Mouse (Mus musculus) liver, embryonic 16.5 days (tissue): ENCODE measurements at regions not wholly inside any gene's neighbourhood (a gene's known extent, or its start where the extent isn't known, plus 50 kb on each side); places are given as distances from the start of the nearest gene placed in this dataset.
A peak's percentile ranks its signal among the peaks of the same experiment; 100 is the strongest.

Source experiments
- ATAC-seq: fragments of 200-750 bp; cut with Nextera tagmentation; 2 replicates; pipeline ENCODE4 v1.8.0; 2017; ENCODE audit warnings: low read depth, mild to moderate bottlenecking, moderate number of reproducible peaks, moderate library complexity
- H3K27ac ChIP-seq: fragments of 300-500 bp; sonication (generic); 2 replicates; pipeline ENCODE4 v1.5.1; 2014; ENCODE audit warnings: mild to moderate bottlenecking, low read length
- H3K27me3 ChIP-seq: fragments of 300-500 bp; sonication (generic); 2 replicates; pipeline ENCODE4 v1.6.1; 2014; ENCODE audit warnings: low read depth, low read length, mixed read lengths; ENCODE audit not compliant: control insufficient read depth, insufficient read depth
- H3K36me3 ChIP-seq: fragments of 300-500 bp; sonication (generic); 2 replicates; pipeline ENCODE4 v1.6.1; 2014; ENCODE audit warnings: mild to moderate bottlenecking; ENCODE audit not compliant: control insufficient read depth, insufficient read depth
- H3K4me1 ChIP-seq: fragments of 300-500 bp; sonication (generic); 2 replicates; pipeline ENCODE4 v1.6.1; 2014; ENCODE audit warnings: low read depth, low read length, mixed read lengths; ENCODE audit not compliant: control insufficient read depth
- H3K4me2 ChIP-seq: fragments of 300-500 bp; sonication (generic); 2 replicates; pipeline ENCODE4 v1.6.1; 2014; ENCODE audit warnings: low read depth, low read length, mixed read lengths
- H3K4me3 ChIP-seq: fragments of 300-500 bp; sonication (generic); 2 replicates; pipeline ENCODE4 v1.5.1; 2014; ENCODE audit warnings: low read depth, mild to moderate bottlenecking, low read length
- H3K9ac ChIP-seq: fragments of 300-500 bp; sonication (generic); 2 replicates; pipeline ENCODE4 v1.6.1; 2014; ENCODE audit warnings: low read depth, low read length
- H3K9me3 ChIP-seq: fragments of 300-500 bp; sonication (generic); replicated peaks from 2 replicates; pipeline ENCODE4 v1.6.1; 2016; ENCODE audit warnings: low read length; ENCODE audit not compliant: control insufficient read depth
- WGBS: fragments of 180-500 bp; shearing (Covaris S2); extraction: QIAGEN DNeasy Blood & Tissue Kit; methylation state at CpG from one replicate; pipeline ENCODE4 v1.1.7; 2014; ENCODE audit not compliant: insufficient replicate concordance; 5-methylcytosine and 5-hydroxymethylcytosine counted together

DNA sequence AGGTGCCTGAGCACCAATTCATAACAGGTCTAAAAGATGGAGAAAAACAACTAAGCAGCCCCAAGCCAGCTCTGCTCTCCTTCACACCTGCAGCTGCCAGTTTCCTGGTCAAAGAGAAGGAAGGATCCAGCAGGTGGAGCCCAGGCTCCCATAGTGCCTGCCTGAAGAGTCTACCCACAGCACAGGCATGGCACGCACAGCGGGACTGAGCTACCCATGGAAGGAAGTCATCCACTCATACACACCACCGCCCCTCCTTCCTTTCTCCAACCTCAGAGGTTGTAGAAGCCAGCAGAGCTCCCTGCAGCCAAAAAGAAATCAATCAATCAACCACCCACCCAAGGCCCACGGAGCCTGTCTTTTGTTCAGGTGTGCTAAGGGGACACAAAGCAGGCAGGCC lies 197.0 kb upstream of the Cadm1 start:
- Histone ChIP-seq H3K27ac (no peak overlapping the region), H3K4me3 (no peak overlapping the region), H3K4me2 (no peak overlapping the region), H3K4me1 (no peaks in the 10 kb centered on the region), H3K27me3 (no peaks in the 10 kb centered on the region), H3K36me3 (no peaks in the 10 kb centered on the region), H3K9ac (no peak overlapping the region), H3K9me3 (no peaks in the 10 kb centered on the region)
- 30% methylated on average over 4 of the region's 4 CpGs for WGBS
- ATAC-seq = no peak

DNA sequence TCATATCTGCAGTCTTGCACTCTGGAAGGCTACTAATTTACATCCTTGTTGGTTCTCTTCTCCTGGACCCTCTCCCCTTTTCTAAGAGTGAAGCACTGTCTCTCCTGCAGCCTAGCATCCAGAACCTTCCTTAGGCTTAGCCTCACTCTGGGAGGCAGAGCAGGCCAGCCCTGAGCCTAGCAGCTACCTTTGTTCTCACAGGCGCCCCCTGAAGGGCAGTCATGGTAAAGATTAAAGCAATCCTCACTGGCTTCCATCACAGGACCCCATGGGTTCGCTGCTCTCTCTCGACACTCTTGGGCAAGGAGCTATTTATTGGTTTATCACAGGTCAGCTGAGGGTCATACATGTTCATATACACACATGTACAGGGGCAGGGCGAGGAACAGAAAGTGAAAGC lies 191.8 kb upstream of the Cadm1 start:
- WGBS = 45% methylated on average over 4 of the region's 4 CpGs
- Histone ChIP-seq H3K9ac (no peak overlapping the region), H3K4me2 (no peak overlapping the region), H3K27me3 (no peaks in the 10 kb centered on the region), H3K9me3 (no peaks in the 10 kb centered on the region), H3K4me3 (no peak overlapping the region), H3K36me3 (no peaks in the 10 kb centered on the region), H3K27ac (no peak overlapping the region), H3K4me1 (no peaks in the 10 kb centered on the region)
- ATAC-seq = no peak

DNA sequence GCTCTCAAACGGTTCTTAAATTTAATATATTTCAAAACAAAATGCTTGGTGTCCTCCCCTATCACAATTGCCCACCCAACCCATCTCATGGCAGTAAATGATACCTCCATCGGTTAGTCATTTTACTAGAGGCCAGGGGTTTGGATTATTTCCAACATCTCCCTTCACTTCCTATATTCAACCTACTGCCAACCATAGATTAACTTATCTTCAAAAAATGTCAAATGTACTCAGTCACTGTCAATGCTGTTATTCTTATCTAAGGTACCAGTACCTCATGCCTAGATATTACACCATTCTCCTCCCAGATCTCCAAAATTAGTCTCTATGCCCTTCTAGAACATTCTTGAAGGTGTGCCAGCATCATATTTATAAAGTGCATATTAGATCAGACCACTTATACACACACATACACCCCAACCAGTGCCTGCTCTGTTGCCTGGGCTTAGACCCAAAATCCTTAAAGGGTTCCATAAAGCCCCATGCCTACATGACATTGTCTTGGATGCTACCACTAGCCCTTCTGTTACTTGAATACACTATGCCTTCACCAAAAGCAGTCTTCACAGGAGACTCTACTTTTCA lies 183.4 kb upstream of the Cadm1 start:
- H3K9ac ChIP-seq = no peak overlapping the region
- H3K9me3 ChIP-seq = no peaks in the 10 kb centered on the region
- WGBS = 35% methylated on average over 2 of the region's 2 CpGs
- H3K36me3 ChIP-seq = no peaks in the 10 kb centered on the region
- no peak overlapping the region for H3K4me2 ChIP-seq
- H3K4me3 ChIP-seq = no peak overlapping the region
- ATAC-seq = peak; percentile 69; the same call in 1 of the 2 replicates
- no peaks in the 10 kb centered on the region for H3K27me3 ChIP-seq
- no peaks in the 10 kb centered on the region for H3K4me1 ChIP-seq
- H3K27ac ChIP-seq = no peak overlapping the region

DNA sequence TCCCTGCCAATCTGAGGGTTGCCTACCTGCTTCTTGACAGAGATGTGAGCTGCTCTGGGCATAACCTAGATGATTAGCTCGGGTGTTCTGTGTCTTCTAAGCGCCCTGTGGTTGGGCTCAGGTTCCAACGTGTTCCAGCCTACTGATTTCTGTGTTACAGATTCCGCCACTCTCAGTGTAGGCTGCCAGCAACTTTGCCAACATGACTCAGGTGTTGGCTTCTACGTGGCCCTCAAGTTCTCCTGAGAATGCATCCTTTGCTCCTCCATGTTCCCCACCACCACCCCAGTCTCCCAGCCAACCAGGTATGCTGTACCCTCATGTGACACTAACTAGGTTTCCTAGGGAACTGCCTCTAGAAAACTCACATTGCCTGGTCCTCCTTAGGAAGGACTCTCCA lies 179.7 kb upstream of the Cadm1 start:
- H3K4me2 ChIP-seq = no peak overlapping the region
- no peak for ATAC-seq
- H3K27ac ChIP-seq = no peak overlapping the region
- H3K9ac ChIP-seq = no peak overlapping the region
- no peaks in the 10 kb centered on the region for H3K4me1 ChIP-seq
- no peaks in the 10 kb centered on the region for H3K9me3 ChIP-seq
- no peaks in the 10 kb centered on the region for H3K27me3 ChIP-seq
- no peak overlapping the region for H3K4me3 ChIP-seq
- 49% methylated on average over 5 of the region's 5 CpGs for WGBS
- H3K36me3 ChIP-seq = no peaks in the 10 kb centered on the region

DNA sequence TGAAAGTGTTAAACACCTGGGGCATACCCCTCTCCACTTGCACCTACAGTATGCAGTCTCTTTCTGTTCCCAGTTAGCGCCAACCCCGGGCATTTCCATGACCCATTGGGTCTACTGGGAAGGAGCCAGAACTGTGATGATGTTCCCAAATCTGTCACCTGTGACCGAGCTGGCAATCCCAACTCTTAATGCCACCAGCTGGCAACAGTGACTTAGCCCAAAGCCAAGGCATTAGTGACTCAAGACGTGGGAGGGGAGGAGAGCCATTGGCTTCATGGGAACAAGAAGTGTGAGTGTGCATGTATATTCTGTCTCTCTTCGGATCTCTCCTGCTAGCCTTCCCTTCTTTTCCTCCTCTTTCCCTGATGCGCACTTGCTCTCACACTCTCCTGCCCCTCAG lies 178.9 kb upstream of the Cadm1 start:
- no peak for ATAC-seq
- Histone ChIP-seq H3K4me1 (no peaks in the 10 kb centered on the region), H3K27me3 (no peaks in the 10 kb centered on the region), H3K27ac (no peak overlapping the region), H3K4me3 (no peak overlapping the region), H3K9ac (no peak overlapping the region), H3K9me3 (no peaks in the 10 kb centered on the region), H3K4me2 (no peak overlapping the region), H3K36me3 (no peaks in the 10 kb centered on the region)
- 68% methylated on average over 6 of the region's 6 CpGs for WGBS

DNA sequence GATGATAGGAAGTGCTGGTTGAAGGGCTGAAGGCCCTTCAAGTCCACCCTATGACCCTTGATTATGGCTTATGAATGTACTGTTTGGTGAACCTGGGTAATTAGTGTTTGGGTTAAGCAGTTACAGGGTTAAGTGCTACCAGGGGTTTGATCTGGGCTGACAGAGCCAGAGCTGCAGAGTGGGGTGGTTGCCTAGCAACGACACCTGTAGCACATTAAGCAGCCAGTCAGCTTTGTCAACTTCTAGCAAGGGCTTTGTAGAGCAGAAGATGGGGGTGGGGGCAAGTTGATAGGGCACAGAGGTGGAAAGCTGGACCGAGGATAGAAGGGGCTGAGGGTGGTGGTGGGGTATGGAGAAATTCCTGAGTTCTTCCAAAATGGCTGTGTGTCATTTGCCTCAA lies 177.0 kb upstream of the Cadm1 start:
- WGBS = 25% methylated on average over 2 of the region's 2 CpGs
- Histone ChIP-seq H3K27me3 (no peaks in the 10 kb centered on the region), H3K4me1 (no peaks in the 10 kb centered on the region), H3K4me3 (no peak overlapping the region), H3K36me3 (no peaks in the 10 kb centered on the region), H3K4me2 (no peak overlapping the region), H3K9me3 (no peaks in the 10 kb centered on the region), H3K27ac (no peak overlapping the region), H3K9ac (no peak overlapping the region)
- no peak for ATAC-seq

DNA sequence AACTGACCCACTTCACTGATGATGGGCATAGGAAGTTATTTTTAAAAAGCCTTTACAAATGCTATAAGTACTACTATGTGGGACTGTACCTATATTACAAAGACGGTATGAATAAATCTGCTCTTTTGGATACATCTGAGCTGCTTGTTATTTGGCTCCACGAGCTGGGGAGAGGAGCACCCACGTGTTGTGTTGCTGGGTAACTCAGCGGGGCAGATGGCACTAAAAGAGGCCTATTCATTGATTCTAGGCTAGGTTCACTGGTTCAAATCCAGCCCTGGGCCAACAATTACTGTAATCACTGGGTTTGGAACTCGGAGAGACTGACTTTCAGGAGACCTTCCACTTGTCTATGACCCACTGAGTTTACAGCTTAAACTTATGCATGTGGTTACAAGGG lies 176.0 kb upstream of the Cadm1 start:
- H3K4me2 ChIP-seq = no peak overlapping the region
- H3K27ac ChIP-seq = no peak overlapping the region
- H3K36me3 ChIP-seq = no peaks in the 10 kb centered on the region
- no peak overlapping the region for H3K4me3 ChIP-seq
- H3K9ac ChIP-seq = no peak overlapping the region
- no peaks in the 10 kb centered on the region for H3K4me1 ChIP-seq
- ATAC-seq = no peak
- H3K27me3 ChIP-seq = no peaks in the 10 kb centered on the region
- 47% methylated on average over 5 of the region's 5 CpGs for WGBS
- H3K9me3 ChIP-seq = no peaks in the 10 kb centered on the region

DNA sequence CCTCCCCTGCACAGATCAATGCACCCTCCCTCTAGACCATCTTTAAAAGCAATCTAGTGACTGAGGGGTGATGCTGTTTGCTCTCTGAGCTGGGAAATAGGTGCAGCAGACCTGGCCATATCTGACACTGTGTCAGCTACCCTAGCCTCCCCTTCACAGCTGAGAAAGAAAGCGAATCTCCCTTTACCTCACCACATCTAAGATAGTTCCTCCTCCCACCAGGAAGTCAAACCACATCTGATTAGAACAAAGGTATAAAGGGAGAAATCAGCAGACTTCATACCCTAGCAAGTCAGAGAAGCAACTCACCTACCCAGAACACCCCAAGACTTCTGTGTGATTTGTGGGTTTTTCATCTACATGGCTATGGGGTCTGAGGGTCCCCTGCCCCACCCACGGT lies 175.6 kb upstream of the Cadm1 start:
- no peak for ATAC-seq
- no peak overlapping the region for H3K9ac ChIP-seq
- no peaks in the 10 kb centered on the region for H3K36me3 ChIP-seq
- H3K4me1 ChIP-seq = no peaks in the 10 kb centered on the region
- H3K27ac ChIP-seq = no peak overlapping the region
- no peak overlapping the region for H3K4me2 ChIP-seq
- no peaks in the 10 kb centered on the region for H3K9me3 ChIP-seq
- no peak overlapping the region for H3K4me3 ChIP-seq
- H3K27me3 ChIP-seq = no peaks in the 10 kb centered on the region
- WGBS = 35% methylated on average over 2 of the region's 2 CpGs

DNA sequence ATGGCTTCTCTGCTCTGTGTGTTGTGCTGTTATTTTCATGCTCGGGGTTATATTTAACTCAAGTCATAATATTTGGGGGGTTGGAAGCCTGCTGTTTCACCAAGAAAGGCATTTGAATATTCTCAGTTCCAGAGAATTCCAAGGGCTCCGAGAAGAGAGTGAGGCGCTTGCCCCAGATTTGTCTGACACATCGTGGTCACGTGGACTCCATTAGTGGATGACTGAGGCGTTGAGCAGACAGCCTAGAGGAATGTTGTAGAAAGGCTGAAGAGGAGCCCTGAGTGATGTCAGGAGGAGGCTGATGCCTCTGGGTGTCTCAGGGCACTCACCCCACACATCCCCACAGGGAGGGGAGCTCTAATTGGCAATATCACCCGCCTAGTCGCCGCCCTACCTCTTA lies 175.1 kb upstream of the Cadm1 start:
- H3K4me1 ChIP-seq = no peaks in the 10 kb centered on the region
- no peak overlapping the region for H3K27ac ChIP-seq
- H3K27me3 ChIP-seq = no peaks in the 10 kb centered on the region
- H3K9ac ChIP-seq = no peak overlapping the region
- no peak overlapping the region for H3K4me2 ChIP-seq
- no peaks in the 10 kb centered on the region for H3K9me3 ChIP-seq
- H3K4me3 ChIP-seq = no peak overlapping the region
- 62% methylated on average over 9 of the region's 9 CpGs for WGBS
- no peaks in the 10 kb centered on the region for H3K36me3 ChIP-seq
- no peak for ATAC-seq
